Mouse (Mus musculus) megakaryocyte, embryonic 14.5 days (primary cell): ENCODE data around the gene Wwp2. TPM values are rescaled to one million over a fixed set of nuclear protein-coding genes. Genes with fewer than 3 reads are reported as not detected.
A peak's percentile ranks its signal among the peaks of the same experiment; 100 is the strongest.

Experiments
- H3K27me3 ChIP-seq: replicated peaks from 2 replicates; pipeline ENCODE3; 2012; ENCODE audit warnings: inconsistent platforms
- H3K36me3 ChIP-seq: replicated peaks from 2 replicates; pipeline ENCODE3; 2012; ENCODE audit warnings: low read length, inconsistent platforms, mixed read lengths
- H3K4me1 ChIP-seq: 2 replicates; pipeline ENCODE4 v1.6.1; 2012; ENCODE audit warnings: inconsistent platforms
- H3K4me3 ChIP-seq: replicated peaks from 2 replicates; pipeline ENCODE3; 2012; ENCODE audit warnings: moderate library complexity, mild to moderate bottlenecking, inconsistent platforms
- H3K9me3 ChIP-seq: 2 replicates; pipeline ENCODE4 v1.6.1; 2012; ENCODE audit warnings: inconsistent platforms
- FLI1 ChIP-seq: IDR thresholded peaks from 2 replicates; pipeline ENCODE4 v1.6.1; 2012; ENCODE audit warnings: low read length, inconsistent platforms, mixed read lengths
- GATA1 ChIP-seq: IDR thresholded peaks from 3 replicates; pipeline ENCODE4 v1.6.1; 2012; ENCODE audit warnings: mixed read lengths, low read length, inconsistent platforms, borderline replicate concordance
- polyA plus RNA-seq: library from polyadenylated mRNA; stranded (reverse); fragments of >175 nt; gene quantifications from 2 replicates; pipeline ENCODE4 v1.2.3, GENCODE M21; 2012; ENCODE audit warnings: low replicate concordance; ENCODE audit not compliant: insufficient read depth

Wwp2 gene
- polyA plus RNA-seq, 1 experiment, result 32.4 TPM

GRCm38 (mm10) chr8:107489921-107490320 is 53.8 kb downstream of the Wwp2 start:
- Histone ChIP-seq H3K4me3 (peak overlapping the region; percentile 72), H3K4me1 (peaks cover 88% of the 10 kb centered on the region), H3K27me3 (no peaks in the 10 kb centered on the region), H3K36me3 (peaks cover 60% of the 10 kb centered on the region), H3K9me3 (no peaks in the 10 kb centered on the region)
- TF ChIP-seq GATA1, result no peak
- TF ChIP-seq FLI1, result no peak

GRCm38 (mm10) chr8:107490649-107491048 is 54.5 kb downstream of the Wwp2 start:
- Histone ChIP-seq H3K27me3 (no peaks in the 10 kb centered on the region), H3K9me3 (no peaks in the 10 kb centered on the region), H3K4me3 (no peak overlapping the region), H3K36me3 (peaks cover 58% of the 10 kb centered on the region), H3K4me1 (peaks cover 86% of the 10 kb centered on the region)
- no peak for TF ChIP-seq GATA1
- TF ChIP-seq FLI1, result no peak

- Histone ChIP-seq H3K4me1 (peaks cover 85% of the 10 kb centered on the region), H3K27me3 (no peaks in the 10 kb centered on the region), H3K36me3 (peaks cover 57% of the 10 kb centered on the region), H3K4me3 (no peak overlapping the region), H3K9me3 (no peaks in the 10 kb centered on the region)
- TF ChIP-seq FLI1 (no peak), GATA1 (no peak)
Measured at GRCm38 (mm10) chr8:107491212-107491611, 55.0 kb downstream of the Wwp2 start.

GRCm38 (mm10) chr8:107491831-107492230 is 55.7 kb downstream of the Wwp2 start:
- Histone ChIP-seq H3K9me3 (no peaks in the 10 kb centered on the region), H3K4me3 (peak overlapping the region; percentile 21), H3K27me3 (no peaks in the 10 kb centered on the region), H3K36me3 (peaks cover 51% of the 10 kb centered on the region), H3K4me1 (peaks cover 84% of the 10 kb centered on the region)
- TF ChIP-seq GATA1 (no peak), FLI1 (no peak)

GRCm38 (mm10) chr8:107492802-107493201 is 56.6 kb downstream of the Wwp2 start:
- peaks cover 91% of the 10 kb centered on the region for H3K4me1 ChIP-seq
- peaks cover 47% of the 10 kb centered on the region for H3K36me3 ChIP-seq
- H3K9me3 ChIP-seq, result no peaks in the 10 kb centered on the region
- H3K27me3 ChIP-seq, result no peaks in the 10 kb centered on the region
- no peak overlapping the region for H3K4me3 ChIP-seq
- TF ChIP-seq GATA1 (no peak), FLI1 (no peak)

GRCm38 (mm10) chr8:107495425-107495824 is 59.3 kb downstream of the Wwp2 start:
- H3K36me3 ChIP-seq, result peaks cover 44% of the 10 kb centered on the region
- H3K27me3 ChIP-seq, result no peaks in the 10 kb centered on the region
- H3K9me3 ChIP-seq, result no peaks in the 10 kb centered on the region
- H3K4me3 ChIP-seq, result no peak overlapping the region
- peaks cover 88% of the 10 kb centered on the region for H3K4me1 ChIP-seq
- TF ChIP-seq FLI1 (no peak), GATA1 (no peak)

- peaks cover 42% of the 10 kb centered on the region for H3K36me3 ChIP-seq
- H3K9me3 ChIP-seq, result no peaks in the 10 kb centered on the region; the same call in 1 of the 2 replicates
- no peaks in the 10 kb centered on the region for H3K27me3 ChIP-seq
- H3K4me3 ChIP-seq, result peak overlapping the region; percentile 76
- H3K4me1 ChIP-seq, result peaks cover 86% of the 10 kb centered on the region
- TF ChIP-seq FLI1 (no peak), GATA1 (no peak)
Measured at GRCm38 (mm10) chr8:107497708-107498107, 61.5 kb downstream of the Wwp2 start.

GRCm38 (mm10) chr8:107498390-107498789 is 62.2 kb downstream of the Wwp2 start:
- no peak for TF ChIP-seq GATA1
- TF ChIP-seq FLI1, result no peak
- no peaks in the 10 kb centered on the region; the same call in 1 of the 2 replicates for H3K9me3 ChIP-seq
- H3K4me1 ChIP-seq, result peaks cover 90% of the 10 kb centered on the region
- H3K27me3 ChIP-seq, result no peaks in the 10 kb centered on the region
- H3K36me3 ChIP-seq, result peaks cover 39% of the 10 kb centered on the region
- H3K4me3 ChIP-seq, result peak overlapping the region; percentile 86

GRCm38 (mm10) chr8:107498806-107499205 is 62.6 kb downstream of the Wwp2 start:
- Histone ChIP-seq H3K36me3 (peaks cover 36% of the 10 kb centered on the region), H3K27me3 (no peaks in the 10 kb centered on the region), H3K9me3 (no peaks in the 10 kb centered on the region; the same call in 1 of the 2 replicates), H3K4me3 (peak overlapping the region; percentile 86), H3K4me1 (peaks cover 91% of the 10 kb centered on the region)
- TF ChIP-seq FLI1, result no peak
- TF ChIP-seq GATA1, result no peak

- Histone ChIP-seq H3K36me3 (peaks cover 34% of the 10 kb centered on the region), H3K27me3 (no peaks in the 10 kb centered on the region), H3K4me1 (peaks cover 91% of the 10 kb centered on the region), H3K9me3 (no peaks in the 10 kb centered on the region; the same call in 1 of the 2 replicates), H3K4me3 (peak overlapping the region; percentile 84)
- TF ChIP-seq GATA1, result no peak
- no peak for TF ChIP-seq FLI1
Measured at GRCm38 (mm10) chr8:107499519-107499918, 63.4 kb downstream of the Wwp2 start.
